Mouse (Mus musculus): ENCODE data around the gene Atf2.
A peak's percentile ranks its signal among the peaks of the same experiment; 100 is the strongest.

The Atf2 gene

DNA sequence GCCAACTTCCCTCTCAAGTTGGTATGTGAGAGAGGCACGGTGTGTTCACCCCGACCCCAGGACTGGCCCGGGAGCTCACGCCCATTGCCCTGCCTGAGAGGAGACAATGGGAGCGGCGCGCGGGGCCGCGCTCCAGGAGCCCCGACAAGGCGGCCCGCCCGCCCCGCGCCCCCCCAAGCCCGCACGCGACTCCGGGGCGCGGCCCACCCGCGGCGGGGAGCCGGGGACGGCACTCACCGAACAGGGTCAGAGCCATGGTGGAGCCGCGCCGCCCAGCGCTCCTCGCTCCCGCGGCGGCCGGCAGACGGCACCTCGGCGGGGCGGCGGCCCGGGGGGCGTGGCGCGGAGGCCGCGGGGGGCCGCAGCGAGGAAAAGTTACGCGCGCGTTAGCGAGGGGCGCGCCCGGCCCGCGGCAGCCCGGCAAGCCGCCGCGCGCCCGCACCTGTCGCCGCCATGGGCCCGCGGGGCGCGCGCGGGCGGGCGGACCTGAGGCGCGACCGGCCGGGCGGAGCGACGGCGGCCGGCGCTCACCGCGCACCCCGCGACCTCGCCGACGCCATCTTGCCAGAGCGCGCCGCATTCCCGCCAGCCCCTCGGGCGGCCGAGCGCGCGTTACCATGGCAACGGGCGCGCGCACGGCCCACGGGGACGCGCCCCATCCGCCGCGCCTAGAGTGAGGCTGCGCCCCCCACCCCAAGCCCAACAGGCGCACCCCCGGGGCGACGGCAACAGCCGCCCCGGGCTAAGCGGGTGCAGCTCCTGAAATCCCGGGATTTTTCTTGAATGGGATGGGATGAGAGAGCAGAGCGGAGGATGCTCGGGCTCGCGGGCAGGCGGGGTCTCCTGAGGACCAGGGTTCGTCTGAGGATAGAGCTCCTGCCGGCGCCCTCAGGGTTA is 117.4 kb downstream of the Atf2 start, which contains the start of gene Chn1:
TSS of gene Chn1 (minus strand) at position 561 of the 897 bp plus-strand sequence.
- DNase-seq = peak; percentile 65

GRCm38 (mm10) chr2:73772945-73773344 is 119.5 kb downstream of the Atf2 start:
- DNase-seq = no peak

- DNase-seq = no peak
These were observed 123.8 kb downstream of the Atf2 start for GRCm38 (mm10) chr2:73768669-73769068.
